Mouse (Mus musculus): ENCODE measurements at regions not wholly inside any gene's neighbourhood (a gene's known extent, or its start where the extent isn't known, plus 50 kb on each side); places are given as distances from the start of the nearest gene placed in this dataset.

- Histone ChIP-seq H3K9ac (ENCODE audit: control insufficient read depth, low read depth, low read length, poor library complexity, severe bottlenecking) (no peak overlapping the region), H3K27me3 (ENCODE audit: control insufficient read depth in 1 of 2, insufficient read depth in 2 of 2, low read length in 2 of 2) (no peaks in the 10 kb centered on the region; a peak in 1 of 4 replicates), H3K27ac (ENCODE audit: control insufficient read depth, low read depth, low read length) (no peak overlapping the region), H3K4me3 (ENCODE audit: control insufficient read depth in 1 of 2, insufficient read depth in 1 of 2, low read depth in 2 of 2, low read length in 2 of 2) (no peak overlapping the region), H3K9me3 (replicated peaks; ENCODE audit: insufficient read depth, low read length) (no peaks in the 10 kb centered on the region), H3K4me1 (ENCODE audit: control insufficient read depth in 1 of 2, insufficient read depth in 2 of 2, low read length in 2 of 2) (no peaks in the 10 kb centered on the region; a peak in 1 of 4 replicates), H3K36me3 (ENCODE audit: control insufficient read depth in 1 of 2, insufficient read depth in 2 of 2, low read length in 2 of 2) (no peaks in the 10 kb centered on the region), H3K79me2 (ENCODE audit: control insufficient read depth, insufficient read depth, low read length, poor library complexity) (no peaks in the 10 kb centered on the region)
- no peak for DNase-seq (ENCODE audit: low read depth, low spot score)
- no peak for TF ChIP-seq SMC3 (IDR thresholded peaks at IDR 0.05; ENCODE audit: low read depth, low read length)
- TF ChIP-seq TAL1 (IDR thresholded peaks at IDR 0.05; ENCODE audit: low read length), result no peak
- no peak for TF ChIP-seq NELFE (IDR thresholded peaks at IDR 0.05; ENCODE audit: low read depth, low read length)
- TF ChIP-seq ZKSCAN1 (IDR thresholded peaks at IDR 0.05; ENCODE audit: low read depth, low read length), result no peak
- TF ChIP-seq ETS1 (IDR thresholded peaks at IDR 0.05; ENCODE audit: low read depth, low read length), result no peak
- no peak for TF ChIP-seq MYB (IDR thresholded peaks at IDR 0.05; ENCODE audit: low read depth, low read length)
- TF ChIP-seq BHLHE40 (IDR thresholded peaks at IDR 0.05; ENCODE audit: borderline replicate concordance, low read depth, low read length), result no peak
- no peak for TF ChIP-seq SIN3A (IDR thresholded peaks at IDR 0.05; ENCODE audit: low read length)
- TF ChIP-seq MAFK (IDR thresholded peaks at IDR 0.05; ENCODE audit: borderline replicate concordance, low read depth, low read length), result no peak
- no peak for TF ChIP-seq ELF1 (IDR thresholded peaks at IDR 0.05; ENCODE audit: low read depth, low read length)
- TF ChIP-seq ZNF384 (IDR thresholded peaks at IDR 0.05; ENCODE audit: low read depth, low read length), result no peak
- TF ChIP-seq RAD21 (IDR thresholded peaks at IDR 0.05; ENCODE audit: low read depth, low read length), result no peak
- TF ChIP-seq USF1 (IDR thresholded peaks at IDR 0.05; ENCODE audit: low read depth, low read length), result no peak
- no peak for TF ChIP-seq HCFC1 (IDR thresholded peaks at IDR 0.05; ENCODE audit: low read depth, low read length)
Measured at GRCm38 (mm10) chr8:100769617-100770016, 1353.3 kb upstream of the Cdh8 start.

- no peak overlapping the region for H3K9ac ChIP-seq (ENCODE audit: control insufficient read depth, low read depth, low read length, poor library complexity, severe bottlenecking)
- H3K36me3 ChIP-seq (ENCODE audit: control insufficient read depth in 1 of 2, insufficient read depth in 2 of 2, low read length in 2 of 2), result no peaks in the 10 kb centered on the region
- no peaks in the 10 kb centered on the region for H3K4me1 ChIP-seq (ENCODE audit: control insufficient read depth in 1 of 2, insufficient read depth in 2 of 2, low read length in 2 of 2)
- H3K9me3 ChIP-seq (replicated peaks; ENCODE audit: insufficient read depth, low read length), result no peaks in the 10 kb centered on the region
- DNase-seq (ENCODE audit: low read depth, low spot score), result peak; percentile 3
- H3K27ac ChIP-seq (ENCODE audit: control insufficient read depth, low read depth, low read length), result no peak overlapping the region
- no peak for TF ChIP-seq MYB (IDR thresholded peaks at IDR 0.05; ENCODE audit: low read depth, low read length)
- TF ChIP-seq RAD21 (IDR thresholded peaks at IDR 0.05; ENCODE audit: low read depth, low read length), result peak; percentile 9
- peak; percentile 37 for TF ChIP-seq SMC3 (IDR thresholded peaks at IDR 0.05; ENCODE audit: low read depth, low read length)
- TF ChIP-seq POLR2AphosphoS5 (IDR thresholded peaks at IDR 0.05; ENCODE audit: borderline replicate concordance, low read depth, low read length), result no peak
- peak in 1 of 3 experiments; percentile 27; a peak in 2 of 6 replicates for TF ChIP-seq CTCF (IDR thresholded peaks at IDR 0.05 in 2 of 3, conservative IDR thresholded peaks at IDR 0.05 in 1 of 3; ENCODE audit: control insufficient read depth in 1 of 3, insufficient read depth in 1 of 3, low read depth in 2 of 3, low read length in 3 of 3, poor library complexity in 1 of 3, severe bottlenecking in 1 of 3)
- H3K27me3 ChIP-seq (ENCODE audit: control insufficient read depth in 1 of 2, insufficient read depth in 2 of 2, low read length in 2 of 2), result no peaks in the 10 kb centered on the region
- no peak overlapping the region for H3K4me3 ChIP-seq (ENCODE audit: control insufficient read depth in 1 of 2, insufficient read depth in 1 of 2, low read depth in 2 of 2, low read length in 2 of 2)
- H3K79me2 ChIP-seq (ENCODE audit: control insufficient read depth, insufficient read depth, low read length, poor library complexity), result no peaks in the 10 kb centered on the region
Measured at GRCm38 (mm10) chr8:100733927-100734326, 1317.7 kb upstream of the Cdh8 start.

Data from MEL (cell line).